Mouse (Mus musculus) left cerebral cortex, postnatal 14 days (tissue): ENCODE measurements around the gene Slc38a11. TPM values are rescaled to one million over a fixed set of nuclear protein-coding genes. Genes with fewer than 3 reads are reported as not detected.

Source experiments
- microRNA-seq, 2 experiments: library from miRNA; unstranded; fragments of <30 nt; microRNA quantifications; one replicate each; pipeline ENCODE4 v1.2.0; 2022
- total RNA-seq, 2 experiments: library from RNA; stranded (reverse); gene quantifications; 2 replicates each; pipeline ENCODE4 v1.2.3; 2021

Slc38a11 gene
- total RNA-seq, 2 experiments from 2014 or later: 3.0 to 3.2 TPM

Small RNA genes lying within 50 kb of the gene (microRNA-seq; reads per million reads assigned to microRNA genes)
- gene Mir6337: 0 reads per million in 2 experiments

Other genes starting within 250 kb of the Slc38a11 start
- 1 to 10 TPM; 9.1 to 9.8 TPM for gene Cobll1, start 124.6 kb downstream of the Slc38a11 start, total RNA-seq
- gene Scn3a, start 203.6 kb upstream of the Slc38a11 start, total RNA-seq: 10 to 100 TPM; 45.4 to 45.7 TPM